Mouse (Mus musculus) spleen, adult 18-20 months (tissue): ENCODE measurements around the gene Gm5134.

Experiments
- DNase-seq, 2 experiments: peaks; one replicate each; pipeline ENCODE4 v3.0.0; 2022; ENCODE audit warnings: mixed read lengths in 2 of 2

Gene Gm5134

DNA sequence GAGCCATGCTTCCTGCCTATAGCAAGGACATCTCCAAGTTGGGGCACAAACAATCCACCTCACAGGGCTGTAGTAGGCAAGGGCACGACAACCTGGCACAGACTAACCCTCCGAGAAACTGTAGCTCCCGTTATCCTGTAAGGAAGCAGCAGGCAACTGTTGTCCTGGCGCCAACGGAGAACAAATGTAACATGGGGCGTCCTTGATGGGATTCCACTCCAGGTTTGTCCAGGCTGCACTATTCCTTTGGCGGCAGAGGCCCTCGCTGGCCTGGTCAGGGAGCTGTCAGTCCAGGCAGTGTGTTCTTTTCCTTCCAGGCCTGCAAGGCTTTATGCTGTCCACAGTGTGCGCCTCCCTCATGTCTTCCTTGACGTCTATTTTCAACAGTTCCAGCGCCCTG, 41.1 kb downstream of the Gm5134 start:
- DNase-seq = no peak

- no peak for DNase-seq
Observed at GRCm38 (mm10) chr10:75996315-75996714, 42.0 kb downstream of the Gm5134 start.

DNA sequence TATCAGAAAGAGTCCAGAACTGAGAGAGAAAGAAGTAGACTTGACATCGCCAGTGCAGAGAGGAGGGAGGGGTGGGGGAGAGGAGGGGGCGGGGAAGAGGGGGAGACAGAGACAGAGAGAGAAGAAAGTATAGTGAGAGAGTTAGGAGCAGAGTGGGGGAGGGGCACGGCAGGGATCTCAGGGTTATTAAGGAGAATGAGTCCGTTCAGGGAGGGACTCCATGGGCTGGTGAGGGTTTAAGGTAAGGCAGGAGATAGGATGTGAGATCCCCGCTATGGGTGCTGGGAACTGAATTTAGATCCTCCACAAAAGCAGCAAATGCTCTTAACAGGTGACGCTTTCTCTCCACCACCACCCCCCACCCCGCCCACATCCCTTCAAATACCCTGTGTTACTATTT, 46.8 kb downstream of the Gm5134 start:
- no peak for DNase-seq

DNA sequence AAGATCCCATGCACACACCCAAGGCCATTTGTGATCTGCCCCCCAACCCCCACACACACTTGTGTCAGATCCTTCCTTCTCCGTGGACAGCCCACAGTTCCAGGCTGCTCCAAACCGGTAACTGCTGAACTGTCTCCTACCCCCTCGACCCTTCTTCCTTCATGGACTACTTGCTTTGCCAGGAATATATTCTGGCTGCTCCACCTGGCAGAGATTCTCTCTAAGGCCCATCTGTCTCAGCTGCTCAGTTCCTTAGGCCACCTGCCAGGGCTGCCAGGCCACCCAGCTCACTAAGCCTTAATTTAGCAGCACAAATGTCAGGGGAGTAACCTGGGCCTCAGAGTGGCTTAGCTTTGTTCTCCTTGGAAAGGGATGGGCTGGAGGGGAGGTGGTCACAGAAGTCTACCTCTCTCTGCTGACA, 47.8 kb downstream of the Gm5134 start:
- DNase-seq = no peak

DNA sequence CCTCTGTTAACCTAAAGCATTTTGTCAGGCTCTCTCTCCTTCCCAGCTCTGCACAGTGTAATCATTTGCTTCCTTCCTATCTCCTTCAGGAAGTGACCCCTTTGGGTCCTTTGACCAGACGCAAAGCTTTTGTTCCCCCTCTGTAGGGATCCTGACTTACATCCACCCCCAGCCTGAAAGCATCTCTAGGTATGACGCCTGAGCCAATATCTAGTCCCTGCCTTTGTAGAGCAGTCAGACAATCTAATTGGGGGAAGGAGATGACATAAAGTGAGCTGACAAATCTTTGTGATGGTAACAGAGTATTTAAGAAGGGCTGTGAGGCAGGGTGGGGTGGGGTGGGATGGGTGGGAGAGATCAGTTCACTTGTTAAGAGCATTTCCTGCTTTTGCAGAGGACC, 48.3 kb downstream of the Gm5134 start:
- DNase-seq = no peak

- no peak for DNase-seq
Observed at GRCm38 (mm10) chr10:76003221-76003620, 48.9 kb downstream of the Gm5134 start.

DNA sequence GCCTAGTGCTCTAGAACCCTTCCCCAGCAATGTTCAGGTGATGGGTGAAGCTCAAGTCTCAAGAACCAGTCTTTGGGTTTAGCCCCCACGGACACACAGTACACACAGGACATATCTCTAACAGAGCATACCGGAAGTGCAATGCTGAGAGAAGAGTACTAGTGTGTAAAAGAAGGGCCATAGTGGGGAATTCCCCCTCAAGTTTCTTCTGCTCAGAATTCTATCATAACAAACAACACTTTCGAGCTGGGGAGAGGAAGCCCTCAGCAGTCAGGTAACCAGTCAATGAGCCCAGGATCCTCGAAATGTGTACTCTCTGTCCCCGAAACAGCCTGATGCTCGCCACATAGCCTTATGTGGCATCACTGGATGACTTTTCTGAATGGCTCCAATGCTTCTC, 52.1 kb downstream of the Gm5134 start:
- DNase-seq = no peak

DNA sequence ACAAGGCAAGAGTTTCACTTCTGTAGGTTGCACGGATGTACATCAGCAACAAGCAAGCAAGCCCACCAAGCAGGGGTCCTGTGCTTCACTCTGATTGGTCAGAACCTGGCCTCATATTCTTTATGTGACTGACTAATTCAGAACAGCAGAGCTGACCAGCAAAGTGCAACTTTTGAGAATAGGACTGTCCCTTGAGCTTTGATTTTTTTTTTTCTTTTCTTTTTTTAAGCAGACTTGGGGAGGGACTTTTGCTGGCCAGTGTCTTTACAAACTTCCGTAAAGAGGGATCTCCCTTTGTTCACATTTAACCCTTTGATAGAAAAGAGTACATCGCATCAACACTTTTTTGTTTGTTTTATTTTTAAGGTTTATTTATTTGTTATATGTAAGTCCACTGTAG, 55.5 kb downstream of the Gm5134 start:
- no peak for DNase-seq

DNA sequence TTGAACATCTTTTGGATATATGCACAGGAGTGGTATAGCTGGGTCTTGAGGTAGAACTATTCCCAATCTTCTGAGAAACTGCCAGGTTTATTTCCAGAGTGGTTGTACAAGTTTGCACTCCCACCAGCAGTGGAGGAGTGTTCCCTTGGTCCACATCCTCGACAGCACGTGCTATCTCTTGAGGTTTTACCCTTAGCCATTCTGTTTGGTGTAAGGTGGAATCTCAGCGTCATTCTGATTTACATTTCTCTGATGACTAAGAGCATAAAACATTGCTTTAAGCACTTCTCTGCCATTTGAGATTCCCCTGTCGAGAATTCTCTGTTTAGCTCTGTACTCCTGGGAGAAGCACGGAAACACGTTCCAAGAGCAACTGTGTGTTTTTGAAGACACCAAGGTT, 58.6 kb downstream of the Gm5134 start:
- no peak for DNase-seq

DNA sequence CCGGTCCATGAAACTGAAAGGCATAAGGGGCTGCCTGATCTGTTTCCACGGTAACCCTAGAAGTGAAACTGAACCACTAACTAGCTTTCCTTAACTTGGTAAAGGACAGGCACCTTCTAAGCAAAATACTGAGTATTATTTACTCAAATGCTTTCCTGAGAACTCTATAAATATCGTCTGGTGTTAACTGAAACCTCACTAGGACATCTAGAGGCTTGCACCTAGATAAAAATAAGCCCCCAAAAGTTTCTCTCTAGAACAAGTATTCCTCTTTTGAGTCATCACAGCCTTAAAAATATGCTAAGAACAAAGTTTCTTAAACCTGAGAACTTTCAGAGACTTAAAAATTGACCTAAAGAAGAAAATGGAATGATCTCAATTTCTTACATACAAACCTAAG, 62.6 kb downstream of the Gm5134 start:
- no peak for DNase-seq

GRCm38 (mm10) chr10:76021728-76022127, 67.4 kb downstream of the Gm5134 start:
- DNase-seq = no peak

- no peak for DNase-seq
Observed at GRCm38 (mm10) chr10:76023921-76024320, 69.6 kb downstream of the Gm5134 start.

DNA sequence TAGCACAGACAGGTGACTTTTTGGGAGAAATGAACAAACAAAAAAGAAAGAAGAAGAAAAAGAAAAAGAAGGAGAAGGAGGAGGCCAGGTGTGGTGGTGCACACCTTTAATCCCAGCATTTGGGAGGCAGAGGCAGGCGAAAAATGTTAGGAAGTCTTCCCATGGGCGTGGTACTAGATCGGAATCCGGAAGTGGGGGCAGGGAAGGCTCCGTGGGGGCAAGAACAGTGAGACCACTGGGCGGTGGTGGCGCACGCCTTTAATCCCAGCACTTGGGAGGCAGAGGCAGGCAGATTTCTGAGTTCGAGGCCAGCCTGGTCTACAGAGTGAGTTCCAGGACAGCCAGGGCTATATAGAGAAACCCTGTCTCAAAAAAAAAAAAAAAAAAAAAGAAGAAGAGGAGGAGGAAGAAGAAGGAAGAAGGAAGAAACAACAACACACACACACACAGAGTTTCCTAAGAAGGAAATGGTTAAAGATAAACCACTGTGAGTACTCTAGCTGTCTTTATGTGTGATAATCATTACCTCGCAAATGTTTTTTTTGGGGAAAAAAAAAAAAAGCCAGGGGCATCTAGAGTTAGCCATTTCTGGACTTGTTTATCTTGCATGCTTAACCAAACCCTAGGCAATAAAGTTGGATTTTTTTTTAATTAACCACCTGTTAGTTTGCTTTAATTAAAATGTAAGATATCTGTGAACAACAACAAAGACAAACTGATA, 71.3 kb downstream of the Gm5134 start:
- DNase-seq = no peak

GRCm38 (mm10) chr10:76027127-76028015, 73.1 kb downstream of the Gm5134 start:
- DNase-seq = no peak

- DNase-seq = no peak
Observed at GRCm38 (mm10) chr10:76028016-76028366, 73.7 kb downstream of the Gm5134 start.

- DNase-seq = no peak
Observed at GRCm38 (mm10) chr10:76028396-76028795, 74.1 kb downstream of the Gm5134 start.

DNA sequence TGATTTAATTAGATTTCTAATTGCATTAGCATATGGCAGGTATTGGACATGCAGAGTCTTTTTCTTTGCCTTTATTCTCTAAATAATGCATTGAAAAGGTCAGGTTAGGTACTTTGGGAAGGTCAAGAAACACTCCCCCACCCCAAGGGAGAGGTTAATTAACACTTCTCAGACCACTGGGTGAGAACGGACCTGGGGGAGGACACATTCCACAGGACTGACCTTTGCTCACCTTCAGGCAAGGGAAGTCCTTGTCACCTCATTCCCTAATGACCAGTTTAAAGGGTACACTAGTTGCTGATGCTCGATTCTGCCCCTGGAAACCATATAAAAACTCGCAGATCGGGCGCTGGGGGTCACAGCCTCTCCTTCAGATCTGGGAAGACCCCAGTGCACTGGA, 75.0 kb downstream of the Gm5134 start:
- DNase-seq = no peak

GRCm38 (mm10) chr10:76030496-76030895, 76.2 kb downstream of the Gm5134 start:
- no peak for DNase-seq

- no peak for DNase-seq
Observed at GRCm38 (mm10) chr10:76031511-76032401, 77.4 kb downstream of the Gm5134 start.

DNA sequence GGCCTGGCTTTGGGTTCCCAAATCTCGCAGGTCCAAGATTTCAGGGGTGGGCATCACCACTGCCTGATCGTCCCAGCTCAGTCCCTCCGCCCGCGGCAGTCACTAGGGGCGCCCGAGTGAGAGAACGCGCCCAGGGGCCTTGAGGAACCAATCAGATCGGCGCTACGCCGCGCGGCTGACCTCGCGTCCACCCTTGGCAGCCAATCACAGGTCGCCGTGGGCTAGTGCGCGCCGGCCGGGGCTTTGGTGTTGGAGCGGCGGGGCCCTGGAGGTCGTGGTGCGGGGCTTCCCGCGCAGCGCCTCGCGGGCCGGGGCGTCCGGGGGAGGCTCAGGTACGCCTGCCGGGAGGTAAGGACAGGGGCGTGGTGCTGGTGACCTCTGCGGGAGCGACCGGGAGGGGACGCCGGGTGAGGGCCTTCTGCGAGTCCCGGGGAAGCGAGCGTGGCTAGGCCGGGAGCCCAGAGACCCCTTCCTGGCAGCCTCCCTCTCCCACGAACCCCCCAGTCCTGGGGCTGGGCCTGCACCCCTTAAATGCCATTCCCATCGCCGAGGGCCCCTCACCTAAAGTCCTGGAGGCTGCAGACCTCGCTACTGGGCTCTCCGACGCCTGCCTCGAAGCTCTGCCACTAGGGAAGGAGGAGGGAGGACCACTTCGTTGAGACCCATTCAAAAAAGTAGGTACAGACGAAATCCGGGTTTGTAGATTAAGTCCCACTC, 78.2 kb downstream of the Gm5134 start, which contains the start of gene Zfp280b:
TSS of gene Zfp280b (plus strand) at position 249 of the 717 bp plus-strand sequence.
- DNase-seq = peak; percentile 84 to 94

DNA sequence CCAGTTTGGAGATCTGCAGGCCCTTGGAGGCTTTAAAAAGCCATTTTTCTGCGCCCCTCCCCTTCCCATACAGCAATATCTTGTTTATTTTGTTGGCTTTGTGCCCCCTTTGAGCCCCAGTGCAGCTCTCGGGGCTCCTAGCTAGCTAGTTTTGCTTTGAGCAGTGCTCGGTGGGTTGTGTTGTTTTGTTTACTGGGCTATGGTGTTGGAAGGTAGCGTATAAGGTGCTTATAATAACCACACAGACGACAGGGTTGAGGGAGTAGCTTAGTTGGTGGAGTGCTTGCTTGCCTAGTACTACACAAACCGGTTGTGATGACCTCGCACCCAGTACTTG, 78.8 kb downstream of the Gm5134 start:
- peak in 1 of 2 experiments; percentile 19 for DNase-seq

DNA sequence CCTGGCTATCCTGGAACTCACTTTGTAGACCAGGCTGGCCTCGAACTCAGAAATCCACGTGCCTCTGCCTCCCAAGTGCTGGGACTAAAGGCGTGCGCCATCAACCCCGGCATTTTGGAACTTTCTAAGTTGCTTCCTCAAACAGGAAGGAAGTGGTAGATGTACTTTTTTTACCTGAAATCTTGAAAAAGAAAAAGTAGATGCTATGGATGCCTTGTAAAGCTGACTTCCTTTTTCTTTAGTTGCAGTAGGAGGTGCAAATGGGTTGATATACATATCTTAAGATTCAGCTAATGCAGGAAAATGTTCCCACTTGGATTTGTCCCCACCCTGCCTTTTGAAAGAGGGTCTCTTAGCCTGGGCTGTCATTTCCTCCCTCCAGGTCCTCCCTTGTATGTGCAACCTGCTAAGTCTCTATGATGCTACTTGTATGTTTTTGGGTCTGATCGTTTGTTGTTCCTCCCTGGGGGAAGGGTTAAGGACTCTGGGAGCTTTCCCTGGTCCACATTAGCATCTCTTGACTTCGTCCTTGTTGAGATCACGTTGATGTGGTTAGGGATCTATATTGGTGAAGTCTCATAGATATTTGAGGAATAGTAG, 79.8 kb downstream of the Gm5134 start:
- no peak for DNase-seq
